Mouse (Mus musculus) hematopoietic stem cell, adult 5-6 weeks (primary cell): Measurements from ENCODE around the gene 1600012H06Rik. TPM values are rescaled to one million over a fixed set of nuclear protein-coding genes. Genes with fewer than 3 reads are reported as not detected.
A peak's percentile ranks its signal among the peaks of the same experiment; 100 is the strongest.
"Not testable (repeated sequence)": the region's sequence is repeated elsewhere in the genome, so short reads cannot be mapped to it uniquely, and the experiment has no call there.

ENCODE experiments used
- ATAC-seq, 2 experiments: fragments of 125-278 bp in 1 of 2; replicated peaks in 1 of 2; 2 replicates each; pipeline ENCODE4 v1.8.0; 2016 to 2017; ENCODE audit warnings: inconsistent platforms in 2 of 2, mild to moderate bottlenecking in 2 of 2, moderate number of reproducible peaks in 2 of 2, low read depth in 1 of 2, moderate TSS enrichment in 1 of 2; ENCODE audit not compliant: low FRiP score in 2 of 2, poor library complexity in 2 of 2, severe bottlenecking in 2 of 2, insufficient read depth in 1 of 2, low TSS enrichment in 1 of 2
- total RNA-seq: library from RNA; stranded (forward); fragments of 172-1452, 232-1000 nt; gene quantifications from 2 replicates; pipeline ENCODE4 v1.2.3, GENCODE M21; 2017

Gene 1600012H06Rik
- total RNA-seq, 1 experiment from 2014 or later: 7.7 TPM

- ATAC-seq: peak in 1 of 2 experiments; percentile 2; a peak in 1 of 4 replicates
These were observed 49.6 kb downstream of the 1600012H06Rik start for GRCm38 (mm10) chr17:14992522-14993138.

- peak; percentile 68 to 71 for ATAC-seq
These were observed 50.3 kb downstream of the 1600012H06Rik start for GRCm38 (mm10) chr17:14993139-14993832.

- ATAC-seq: not testable (repeated sequence)
These were observed 51.2 kb downstream of the 1600012H06Rik start for GRCm38 (mm10) chr17:14994140-14994539.

GRCm38 (mm10) chr17:15000047-15000446 lies 57.1 kb downstream of the 1600012H06Rik start:
- peak in 1 of 2 experiments; percentile 29; a peak in 1 of 4 replicates for ATAC-seq

GRCm38 (mm10) chr17:15009088-15009487 lies 66.1 kb downstream of the 1600012H06Rik start:
- peak; percentile 72 to 73 for ATAC-seq

Other genes starting within 250 kb of the 1600012H06Rik start
- gene Thbs2, start 248.9 kb upstream of the 1600012H06Rik start, total RNA-seq: 0.44 and 0.45 TPM in 2 replicates
- gene Wdr27, start within 50 bp of the 1600012H06Rik start, total RNA-seq: not detected in 2 replicates
- 60.8 and 74.1 TPM in 2 replicates for gene Phf10, start 18.1 kb downstream of the 1600012H06Rik start, total RNA-seq
- gene 9030025P20Rik, start 35.3 kb downstream of the 1600012H06Rik start, total RNA-seq: 7.4 and 11.8 TPM in 2 replicates
- gene Gm3417, start 35.6 kb downstream of the 1600012H06Rik start, total RNA-seq: not detected in 2 replicates
- 3.0 TPM in 2 replicates for gene Gm3435, start 67.0 kb downstream of the 1600012H06Rik start, total RNA-seq
- gene Ermard, start 98.0 kb downstream of the 1600012H06Rik start, total RNA-seq: 40.0 and 52.3 TPM in 2 replicates
- gene Tcte3, start 98.3 kb downstream of the 1600012H06Rik start, total RNA-seq: not detected in 2 replicates
- 11.6 and 21.5 TPM in 2 replicates for gene Gm3448, start 98.4 kb downstream of the 1600012H06Rik start, total RNA-seq